Mouse (Mus musculus) bone marrow macrophage, adult 2 months (primary cell): ENCODE results near the gene Tmem109.

Experiments
- CTCF ChIP-seq: IDR thresholded peaks from 2 replicates; pipeline ENCODE4 v1.5.1; 2012; ENCODE audit warnings: low read depth, mild to moderate bottlenecking, low read length, moderate library complexity
- POLR2A ChIP-seq: IDR thresholded peaks from 2 replicates; pipeline ENCODE4 v1.6.1; 2012; ENCODE audit warnings: mild to moderate bottlenecking, low read depth, low read length, borderline replicate concordance

DNA sequence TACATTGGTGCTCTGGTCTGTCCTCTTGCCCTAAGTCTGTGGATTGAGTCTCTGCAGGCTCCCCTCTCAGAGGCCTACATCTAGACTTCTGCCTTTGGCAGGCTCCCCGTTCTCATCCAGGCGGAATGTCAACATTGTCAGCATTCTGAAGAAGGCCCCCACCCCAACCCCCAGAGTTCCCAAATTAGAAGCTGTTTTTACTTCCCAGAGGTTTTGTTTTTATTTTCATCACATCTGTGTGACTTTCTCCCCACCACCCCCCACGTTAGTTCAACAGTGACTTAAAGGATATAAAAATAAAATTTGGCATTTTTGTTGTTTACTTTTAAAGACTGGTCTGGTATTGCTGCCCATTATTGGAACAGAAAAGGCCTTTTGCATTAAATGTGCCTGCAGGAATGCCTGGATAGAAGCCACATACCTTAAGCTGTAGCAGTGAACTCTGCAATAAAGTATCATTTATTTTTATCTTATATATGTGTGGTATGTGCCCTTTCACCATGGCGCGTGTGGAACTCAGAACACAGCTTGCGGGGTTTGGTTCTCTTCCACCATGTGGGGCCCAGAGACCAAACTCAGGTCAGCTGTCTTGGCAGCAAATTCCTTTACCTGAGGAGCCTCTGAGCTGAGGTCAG lies 27.4 kb upstream of the Tmem109 start:
- TF ChIP-seq CTCF, result no peak
- TF ChIP-seq POLR2A, result no peak
